Mouse (Mus musculus): ENCODE measurements around the gene Fzd2.

- TF ChIP-seq CTCF (IDR thresholded peaks at IDR 0.05; ENCODE audit: low read depth) (no peak), EP300 (IDR thresholded peaks at IDR 0.05; ENCODE audit: low read depth) (no peak)
These were observed 24.8 kb upstream of the Fzd2 start, which contains the start of gene Gm11627 for GRCm38 (mm10) chr11:102579165-102580033.

Measured in liver, embryonic 14.5 days (tissue).